Mouse (Mus musculus) CH12.LX (cell line): ENCODE results near the gene Ush2a.

Experiments
- NELFE ChIP-seq: IDR thresholded peaks from 2 replicates; pipeline ENCODE4 v1.6.1; 2011; ENCODE audit warnings: low read depth, low read length, improper control_type of control experiment
- POLR2A ChIP-seq: IDR thresholded peaks from 2 replicates; pipeline ENCODE4 v1.6.1; 2011; ENCODE audit warnings: low read depth, mild to moderate bottlenecking, improper control_type of control experiment, low read length
- RAD21 ChIP-seq: IDR thresholded peaks from 2 replicates; pipeline ENCODE4 v1.6.1; 2011; ENCODE audit warnings: low read depth, mild to moderate bottlenecking, low read length, improper control_type of control experiment, moderate library complexity
- TBP ChIP-seq: conservative IDR thresholded peaks from 2 replicates; pipeline ENCODE4 v1.6.1; 2011; ENCODE audit warnings: low read depth, low read length, improper control_type of control experiment

- TF ChIP-seq TBP: no peak
- no peak for TF ChIP-seq POLR2A
- TF ChIP-seq NELFE: no peak
- no peak for TF ChIP-seq RAD21
Measured at GRCm38 (mm10) chr1:188830527-188831407, 568.9 kb downstream of the Ush2a start.
